Mouse (Mus musculus): Measurements from ENCODE around the gene Olfr741. TPM values are rescaled to one million over a fixed set of nuclear protein-coding genes. Genes with fewer than 3 reads are reported as not detected.

The Olfr741 gene
- polyA plus RNA-seq (2012; rRNA removed): not detected in 2 replicates

DNA sequence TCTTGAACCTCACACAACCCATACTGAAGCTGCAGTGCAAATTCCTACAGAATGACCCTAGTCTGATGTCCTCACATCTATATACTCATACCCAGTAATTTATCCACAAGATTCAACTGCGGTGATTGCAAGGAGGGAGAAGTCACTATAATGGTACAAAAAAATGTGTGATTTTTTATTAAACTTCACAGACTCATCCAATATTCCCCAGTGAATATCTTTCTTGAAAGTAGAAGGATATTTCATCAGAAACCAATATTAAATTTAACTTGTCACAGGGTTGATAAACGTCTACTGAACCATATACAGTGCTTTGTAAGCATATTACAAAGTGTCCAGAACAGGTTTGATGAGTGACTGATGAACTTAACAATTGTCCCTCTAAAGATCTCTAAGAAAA, at the start of gene Olfr741:
Gene Olfr741 (plus strand): TSS at position 301 of the 400 bp plus-strand sequence.
- TF ChIP-seq CTCF (IDR thresholded peaks at IDR 0.05; ENCODE audit: extremely low read depth, insufficient read length, insufficient replicate concordance, low read depth, low read length) (no peak), POLR2A (IDR thresholded peaks at IDR 0.05; ENCODE audit: low read depth, low read length) (no peak)
- Histone ChIP-seq H3K27ac (ENCODE audit: insufficient read depth, low read depth, low read length) (no peak within 1 kb of the TSS), H3K4me3 (ENCODE audit: low read depth, low read length) (no peak within 1 kb of the TSS), H3K27me3 (ENCODE audit: control insufficient read depth, insufficient read depth, low read length) (no peaks in the 10 kb centered on the region), H3K36me3 (ENCODE audit: control insufficient read depth, insufficient read depth, low read length) (no peaks in the 10 kb centered on the region), H3K4me1 (ENCODE audit: control insufficient read depth, insufficient read depth, insufficient read length, low read length) (no peaks in the 10 kb centered on the region)
- 65% methylated on average over 2 of the region's 2 CpGs for WGBS

DNA sequence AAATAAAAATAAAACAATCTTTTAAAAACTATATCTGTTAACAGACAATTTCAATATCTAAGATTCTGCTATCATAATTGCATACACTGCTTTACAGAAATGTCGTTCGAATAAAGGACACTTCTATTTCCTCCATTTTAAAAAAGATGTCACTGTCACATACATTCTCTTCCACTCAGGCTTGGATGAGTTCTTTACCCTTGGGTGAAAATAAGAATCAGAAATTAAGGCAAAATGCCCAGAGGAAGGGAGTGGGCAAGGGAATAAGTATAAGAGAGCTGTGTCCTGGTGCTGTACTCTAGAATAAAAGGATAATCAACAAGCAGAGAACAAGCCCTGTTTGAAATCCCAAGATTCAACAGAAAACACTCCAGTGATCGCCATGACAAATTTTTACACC, 27.3 kb upstream of the Olfr741 start, which contains the start of gene Olfr740:
Gene Olfr740 (plus strand): TSS at position 301 of the 400 bp plus-strand sequence.
- TF ChIP-seq CTCF (IDR thresholded peaks at IDR 0.05; ENCODE audit: extremely low read depth, insufficient read length, insufficient replicate concordance, low read depth, low read length): no peak
- TF ChIP-seq POLR2A (IDR thresholded peaks at IDR 0.05; ENCODE audit: low read depth, low read length): no peak
- Histone ChIP-seq H3K4me1 (ENCODE audit: control insufficient read depth, insufficient read depth, insufficient read length, low read length) (no peaks in the 10 kb centered on the region), H3K27me3 (ENCODE audit: control insufficient read depth, insufficient read depth, low read length) (no peaks in the 10 kb centered on the region), H3K27ac (ENCODE audit: insufficient read depth, low read depth, low read length) (no peak within 1 kb of the TSS), H3K4me3 (ENCODE audit: low read depth, low read length) (no peak within 1 kb of the TSS), H3K36me3 (ENCODE audit: control insufficient read depth, insufficient read depth, low read length) (no peaks in the 10 kb centered on the region)
- 76% methylated on average over 3 of the region's 3 CpGs for WGBS

DNA sequence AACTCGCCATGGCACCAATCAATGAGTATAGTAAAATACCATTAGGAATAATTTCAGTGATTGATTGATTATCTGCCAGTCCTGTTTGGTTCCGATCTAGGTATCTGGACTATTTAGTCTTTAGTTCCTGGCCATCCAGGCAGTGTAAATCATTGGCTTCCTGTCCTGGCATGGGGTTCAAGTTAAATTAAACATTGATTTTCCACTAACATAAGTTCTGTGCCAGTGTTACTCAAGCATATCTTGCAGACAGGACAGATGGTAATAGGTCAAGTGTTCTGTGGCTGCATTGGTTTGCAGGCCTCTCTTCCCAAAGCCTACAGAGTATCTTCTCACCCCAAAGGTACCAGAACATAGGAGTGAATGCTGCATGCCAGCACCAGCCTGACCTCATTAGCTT, 5.9 kb downstream of the Olfr741 start:
- 70% methylated on average over 2 of the region's 2 CpGs for WGBS
- H3K4me3 ChIP-seq (ENCODE audit: low read depth, low read length): no peak overlapping the region

DNA sequence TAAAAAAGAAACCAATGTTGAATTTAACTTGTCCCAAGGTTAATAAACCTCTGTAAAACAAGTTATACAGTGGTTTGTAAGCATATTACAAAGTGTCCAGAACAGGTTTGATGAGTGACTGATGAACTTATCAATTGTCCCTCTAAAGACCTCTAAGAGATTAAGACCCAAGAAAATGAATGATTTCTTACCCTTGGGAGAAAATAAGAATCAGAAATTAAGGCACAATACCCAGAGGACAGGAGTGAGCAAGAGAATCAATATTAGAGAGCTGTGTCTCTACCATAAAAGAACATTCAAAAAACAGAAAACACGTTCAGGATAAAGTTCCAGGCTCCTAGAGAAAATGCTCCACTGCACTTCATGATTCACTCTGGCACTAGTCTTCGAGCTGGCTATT, 30.8 kb downstream of the Olfr741 start, which contains the start of gene Olfr742:
Gene Olfr742 (plus strand): TSS at position 301 of the 400 bp plus-strand sequence.
- Histone ChIP-seq H3K27me3 (ENCODE audit: control insufficient read depth, insufficient read depth, low read length) (no peaks in the 10 kb centered on the region), H3K27ac (ENCODE audit: insufficient read depth, low read depth, low read length) (no peak within 1 kb of the TSS), H3K36me3 (ENCODE audit: control insufficient read depth, insufficient read depth, low read length) (no peaks in the 10 kb centered on the region), H3K4me3 (ENCODE audit: low read depth, low read length) (no peak within 1 kb of the TSS), H3K4me1 (ENCODE audit: control insufficient read depth, insufficient read depth, insufficient read length, low read length) (no peaks in the 10 kb centered on the region)
- WGBS: 38% methylated on average over 2 of the region's 2 CpGs
- TF ChIP-seq CTCF (IDR thresholded peaks at IDR 0.05; ENCODE audit: extremely low read depth, insufficient read length, insufficient replicate concordance, low read depth, low read length) (no peak), POLR2A (IDR thresholded peaks at IDR 0.05; ENCODE audit: low read depth, low read length) (no peak)

More for the DNA sequence above, 5.9 kb downstream of the Olfr741 start:
- TF ChIP-seq POLR2A (IDR thresholded peaks at IDR 0.05; ENCODE audit: low read depth, low read length) (no peak), CTCF (IDR thresholded peaks at IDR 0.05; ENCODE audit: extremely low read depth, insufficient read length, insufficient replicate concordance, low read depth, low read length) (no peak)
- Histone ChIP-seq H3K4me1 (ENCODE audit: control insufficient read depth, insufficient read depth, insufficient read length, low read length) (no peaks in the 10 kb centered on the region), H3K36me3 (ENCODE audit: control insufficient read depth, insufficient read depth, low read length) (no peaks in the 10 kb centered on the region), H3K27me3 (ENCODE audit: control insufficient read depth, insufficient read depth, low read length) (no peaks in the 10 kb centered on the region), H3K27ac (ENCODE audit: insufficient read depth, low read depth, low read length) (no peak overlapping the region)

DNA sequence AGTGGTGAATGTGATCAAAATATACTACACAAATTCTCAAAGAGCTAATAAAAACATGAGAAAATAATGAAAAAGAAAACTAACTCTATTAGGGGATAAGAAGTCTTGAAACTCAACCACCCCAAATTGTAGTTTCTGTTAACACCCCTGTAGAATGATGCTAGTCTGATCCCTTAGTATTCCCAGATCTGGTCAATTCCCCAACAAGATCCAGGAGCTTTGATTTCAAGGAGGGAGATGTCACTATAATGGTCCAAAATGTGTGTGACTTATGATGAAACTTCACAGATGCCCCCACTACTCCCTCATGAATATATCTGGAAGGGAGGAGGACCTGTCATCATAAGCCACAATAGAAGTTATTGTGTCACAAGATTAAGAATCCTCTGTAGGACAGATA, 49.0 kb downstream of the Olfr741 start, which contains the start of gene Olfr743:
Gene Olfr743 (plus strand): TSS at position 301 of the 400 bp plus-strand sequence.
- TF ChIP-seq CTCF (IDR thresholded peaks at IDR 0.05; ENCODE audit: extremely low read depth, insufficient read length, insufficient replicate concordance, low read depth, low read length): no peak
- TF ChIP-seq POLR2A (IDR thresholded peaks at IDR 0.05; ENCODE audit: low read depth, low read length): no peak
- H3K4me1 ChIP-seq (ENCODE audit: control insufficient read depth, insufficient read depth, insufficient read length, low read length): no peaks in the 10 kb centered on the region
- no peaks in the 10 kb centered on the region for H3K36me3 ChIP-seq (ENCODE audit: control insufficient read depth, insufficient read depth, low read length)
- H3K27me3 ChIP-seq (ENCODE audit: control insufficient read depth, insufficient read depth, low read length): no peaks in the 10 kb centered on the region
- H3K4me3 ChIP-seq (ENCODE audit: low read depth, low read length): no peak within 1 kb of the TSS
- H3K27ac ChIP-seq (ENCODE audit: insufficient read depth, low read depth, low read length): no peak within 1 kb of the TSS

Other genes with a start within 250 kb of the Olfr741 start
- gene Olfr731, start 230.9 kb upstream of the Olfr741 start, polyA plus RNA-seq (2012; rRNA removed): not detected in 2 replicates
- not detected in 2 replicates for gene Olfr732, start 188.5 kb upstream of the Olfr741 start, polyA plus RNA-seq (2012; rRNA removed)
- not detected in 2 replicates for gene Olfr733, start 171.2 kb upstream of the Olfr741 start, polyA plus RNA-seq (2012; rRNA removed)
- gene Olfr734, start 146.0 kb upstream of the Olfr741 start, polyA plus RNA-seq (2012; rRNA removed): not detected in 2 replicates
- gene Olfr735, start 123.9 kb upstream of the Olfr741 start, polyA plus RNA-seq (2012; rRNA removed): not detected in 2 replicates
- 0.13 and 0.24 TPM in 2 replicates for gene Tlr11, start 114.8 kb upstream of the Olfr741 start, polyA plus RNA-seq (2012; rRNA removed)
- gene Olfr736, start 91.6 kb upstream of the Olfr741 start, polyA plus RNA-seq (2012; rRNA removed): not detected in 2 replicates
- not detected in 2 replicates for gene Olfr738, start 65.2 kb upstream of the Olfr741 start, polyA plus RNA-seq (2012; rRNA removed)
- gene Olfr739, start 54.1 kb upstream of the Olfr741 start, polyA plus RNA-seq (2012; rRNA removed): not detected in 2 replicates
- gene Olfr740, start 27.2 kb upstream of the Olfr741 start, polyA plus RNA-seq (2012; rRNA removed): not detected in 2 replicates
- gene Olfr742, start 30.9 kb downstream of the Olfr741 start, polyA plus RNA-seq (2012; rRNA removed): not detected in 2 replicates
- not detected in 2 replicates for gene Olfr743, start 49.1 kb downstream of the Olfr741 start, polyA plus RNA-seq (2012; rRNA removed)
- not detected in 2 replicates for gene Olfr744, start 142.1 kb downstream of the Olfr741 start, polyA plus RNA-seq (2012; rRNA removed)
- gene Olfr745, start 166.7 kb downstream of the Olfr741 start, polyA plus RNA-seq (2012; rRNA removed): not detected in 2 replicates
- not detected in 2 replicates for gene Olfr746, start 174.3 kb downstream of the Olfr741 start, polyA plus RNA-seq (2012; rRNA removed)
- not detected in 2 replicates for gene Olfr747, start 220.5 kb downstream of the Olfr741 start, polyA plus RNA-seq (2012; rRNA removed)
- not detected in 2 replicates for gene Olfr748, start 234.6 kb downstream of the Olfr741 start, polyA plus RNA-seq (2012; rRNA removed)

Measured in small intestine, adult 2 months (tissue).